Mouse (Mus musculus): ENCODE measurements around the gene Fam189a1. TPM values are rescaled to one million over a fixed set of nuclear protein-coding genes. Genes with fewer than 3 reads are reported as not detected.

Fam189a1 gene
- total RNA-seq, 2 experiments from 2014 or later: 51.4 to 54.8 TPM

DNA sequence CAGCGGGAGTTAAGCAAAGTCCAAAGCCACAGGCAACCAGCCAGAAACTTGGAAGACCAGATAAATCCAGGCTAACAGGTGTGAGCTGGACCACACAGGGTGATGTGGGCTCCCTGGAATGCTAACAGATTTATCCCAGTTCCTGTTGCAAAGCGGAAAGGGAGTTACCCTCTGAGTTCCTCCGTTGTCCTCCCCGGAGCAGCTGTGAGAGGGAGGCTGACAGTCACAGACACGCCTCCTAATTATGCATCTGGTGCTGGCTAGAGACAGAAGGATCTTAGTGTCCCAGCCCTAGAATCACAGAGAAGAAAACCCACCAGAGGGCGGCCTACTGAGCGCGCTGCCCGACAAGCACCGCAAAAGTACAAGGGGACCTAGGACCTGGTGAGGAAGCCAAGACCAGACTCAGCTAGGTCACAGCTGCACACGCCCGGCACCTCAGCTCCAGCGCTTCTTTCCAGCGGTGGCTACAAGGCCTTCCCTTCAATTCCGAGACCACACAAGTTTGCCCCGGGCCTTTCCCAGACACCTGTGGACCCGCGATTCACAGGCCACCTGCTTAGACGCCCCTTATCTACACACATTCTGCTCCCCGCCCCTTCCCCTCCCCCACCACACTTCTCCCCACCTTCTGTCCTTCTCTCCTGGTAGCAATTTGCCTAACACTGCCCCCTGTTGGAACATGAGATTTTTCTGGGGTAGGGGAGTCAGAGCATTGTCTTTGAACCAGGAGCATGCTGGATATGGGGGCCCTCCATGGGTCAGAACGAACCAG is 316.4 kb downstream of the Fam189a1 start:
- DNase-seq (ENCODE audit: low spot score in 2 of 2): peak; percentile 40 to 44

- no peak for DNase-seq (ENCODE audit: low spot score in 2 of 2)
These were observed 317.1 kb downstream of the Fam189a1 start for GRCm38 (mm10) chr7:64839281-64839680.

GRCm38 (mm10) chr7:64830214-64830995 is 326.0 kb downstream of the Fam189a1 start:
- no peak for DNase-seq (ENCODE audit: low spot score in 2 of 2)

DNA sequence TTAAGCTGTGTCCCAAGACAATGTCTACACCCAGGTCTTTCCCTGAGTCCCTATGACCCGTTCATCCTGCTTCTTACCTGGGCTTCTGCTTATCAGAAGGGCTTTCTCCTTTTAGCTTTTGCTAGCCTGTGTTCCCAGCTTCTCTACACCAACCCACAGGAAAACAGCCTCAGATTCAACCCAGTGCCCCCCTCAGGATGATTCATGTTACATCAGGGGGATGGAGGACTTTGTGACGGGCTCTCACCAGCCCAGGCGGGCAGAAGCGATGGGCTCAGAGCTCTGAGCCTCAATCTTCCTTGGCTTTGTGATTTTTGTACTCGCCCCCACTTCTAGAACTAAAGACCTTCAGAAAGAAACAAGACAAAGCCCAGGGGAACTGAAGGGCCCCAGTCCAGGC is 335.3 kb downstream of the Fam189a1 start:
- no peak for DNase-seq (ENCODE audit: low spot score in 2 of 2)

DNA sequence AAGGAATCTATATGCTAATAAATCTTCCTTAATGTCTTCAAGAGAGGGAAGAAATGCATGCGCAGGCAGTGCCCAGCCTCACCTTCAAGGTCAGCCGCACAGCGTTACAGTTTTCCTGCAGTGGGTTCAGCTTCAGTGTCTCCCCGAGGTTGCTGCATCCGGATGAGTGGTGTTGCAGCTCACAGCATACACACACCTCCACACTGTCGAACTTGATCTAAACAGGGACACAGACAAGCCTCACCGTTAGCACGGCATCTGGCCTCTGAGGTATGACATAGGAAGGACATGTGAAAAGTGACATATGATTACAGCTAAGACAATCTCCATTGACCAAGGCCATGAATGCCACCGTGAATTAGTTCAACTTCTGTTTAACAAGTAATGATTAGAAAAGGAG is 336.7 kb downstream of the Fam189a1 start:
- DNase-seq (ENCODE audit: low spot score in 2 of 2): no peak

DNA sequence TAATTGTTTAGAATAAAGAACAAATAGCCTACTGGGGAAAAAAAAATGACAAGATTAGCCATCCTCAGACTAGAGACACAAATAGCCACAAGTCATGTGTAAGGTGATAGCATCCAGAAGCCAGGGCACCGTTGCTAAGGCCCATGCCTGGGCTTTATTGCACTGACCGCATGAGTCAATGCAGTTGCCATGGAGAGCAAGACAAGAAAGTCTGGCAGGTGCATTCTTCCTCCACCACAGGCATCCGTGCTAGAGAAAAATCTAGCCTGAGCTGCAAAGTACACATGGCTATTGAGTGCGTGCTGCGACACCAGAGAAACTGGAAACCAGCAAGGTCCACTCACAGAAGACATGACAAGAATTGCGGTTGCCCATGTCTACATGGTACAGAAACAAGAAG is 347.5 kb downstream of the Fam189a1 start:
- DNase-seq (ENCODE audit: low spot score in 2 of 2): no peak

- no peak for DNase-seq (ENCODE audit: low spot score in 2 of 2)
These were observed 351.3 kb downstream of the Fam189a1 start for GRCm38 (mm10) chr7:64805100-64805499.

DNA sequence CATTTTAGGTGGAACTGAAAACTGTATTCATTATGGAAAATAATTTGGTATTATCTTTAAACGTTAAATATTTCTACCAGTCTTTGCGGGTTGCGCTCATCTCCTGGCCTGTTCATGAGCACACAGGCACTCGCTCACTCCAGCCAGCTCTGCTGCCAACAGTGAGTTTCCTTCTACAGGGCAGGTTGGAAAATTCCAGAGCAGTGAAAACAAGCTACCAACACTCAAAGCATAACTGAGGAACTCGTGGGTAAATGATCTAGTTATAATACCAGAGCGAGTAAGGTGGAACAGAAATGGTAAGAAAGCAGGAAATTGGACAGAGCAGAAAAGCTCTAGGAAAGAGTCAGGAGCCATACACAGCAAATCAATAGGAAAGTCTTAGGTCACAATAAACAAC is 360.8 kb downstream of the Fam189a1 start:
- no peak for DNase-seq (ENCODE audit: low spot score in 2 of 2)

- no peak for DNase-seq (ENCODE audit: low spot score in 2 of 2)
These were observed 364.3 kb downstream of the Fam189a1 start for GRCm38 (mm10) chr7:64792031-64792430.

- no peak for DNase-seq (ENCODE audit: low spot score in 2 of 2)
These were observed 365.2 kb downstream of the Fam189a1 start for GRCm38 (mm10) chr7:64791145-64791544.

GRCm38 (mm10) chr7:64785040-64785439 is 371.3 kb downstream of the Fam189a1 start:
- DNase-seq (ENCODE audit: low spot score in 2 of 2): no peak

- DNase-seq (ENCODE audit: low spot score in 2 of 2): peak; percentile 67 to 78
These were observed 376.9 kb downstream of the Fam189a1 start for GRCm38 (mm10) chr7:64779501-64779900.

GRCm38 (mm10) chr7:64776708-64777489 is 379.5 kb downstream of the Fam189a1 start:
- peak; percentile 70 to 83 for DNase-seq (ENCODE audit: low spot score in 2 of 2)

- DNase-seq (ENCODE audit: low spot score in 2 of 2): no peak
These were observed 382.9 kb downstream of the Fam189a1 start for GRCm38 (mm10) chr7:64773465-64773864.

- DNase-seq (ENCODE audit: low spot score in 2 of 2): no peak
These were observed 385.5 kb downstream of the Fam189a1 start for GRCm38 (mm10) chr7:64770779-64771390.

- no peak for DNase-seq (ENCODE audit: low spot score in 2 of 2)
These were observed 386.6 kb downstream of the Fam189a1 start for GRCm38 (mm10) chr7:64769768-64770167.

DNA sequence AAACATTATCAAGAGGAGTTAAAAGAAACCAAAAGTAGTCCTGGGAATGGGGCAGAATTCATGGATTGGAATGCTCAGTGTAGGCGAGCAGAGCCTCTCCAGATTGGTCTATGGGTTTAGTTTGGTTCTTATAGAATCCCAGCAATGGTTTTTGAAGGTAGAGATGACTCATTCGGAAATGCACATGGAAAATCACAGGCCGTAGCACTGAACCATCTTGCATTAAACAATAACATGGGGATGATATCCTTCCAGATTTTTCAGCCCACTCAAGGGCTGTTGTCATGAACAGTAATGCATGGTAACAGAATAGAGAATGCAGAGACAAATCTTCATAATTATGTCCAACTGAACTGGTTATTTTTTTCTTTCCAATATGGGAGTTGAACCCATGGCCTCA is 390.8 kb downstream of the Fam189a1 start:
- no peak for DNase-seq (ENCODE audit: low spot score in 2 of 2)

- no peak for DNase-seq (ENCODE audit: low spot score in 2 of 2)
These were observed 401.2 kb downstream of the Fam189a1 start for GRCm38 (mm10) chr7:64755141-64755540.

GRCm38 (mm10) chr7:64754161-64754560 is 402.2 kb downstream of the Fam189a1 start:
- no peak for DNase-seq (ENCODE audit: low spot score in 2 of 2)

DNA sequence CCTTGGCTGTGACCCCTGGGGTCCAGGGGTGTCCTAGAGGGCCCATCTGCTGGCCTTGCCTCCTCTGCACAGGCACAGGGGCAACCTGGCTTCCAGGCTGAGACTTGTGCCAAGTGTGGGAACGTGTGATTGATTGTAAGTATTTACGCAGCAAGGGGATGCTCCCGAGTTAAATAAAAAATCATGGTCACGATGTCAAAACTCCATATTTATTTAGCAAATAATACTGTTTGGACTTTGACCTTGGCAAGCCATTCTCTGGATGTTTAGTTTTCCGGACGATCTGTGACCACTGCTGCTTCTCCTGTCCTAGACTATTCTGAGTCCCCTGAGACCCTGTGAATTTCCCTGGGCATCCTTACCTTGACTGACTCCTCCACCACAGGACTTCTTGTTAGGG is 402.7 kb downstream of the Fam189a1 start:
- DNase-seq (ENCODE audit: low spot score in 2 of 2): no peak

DNA sequence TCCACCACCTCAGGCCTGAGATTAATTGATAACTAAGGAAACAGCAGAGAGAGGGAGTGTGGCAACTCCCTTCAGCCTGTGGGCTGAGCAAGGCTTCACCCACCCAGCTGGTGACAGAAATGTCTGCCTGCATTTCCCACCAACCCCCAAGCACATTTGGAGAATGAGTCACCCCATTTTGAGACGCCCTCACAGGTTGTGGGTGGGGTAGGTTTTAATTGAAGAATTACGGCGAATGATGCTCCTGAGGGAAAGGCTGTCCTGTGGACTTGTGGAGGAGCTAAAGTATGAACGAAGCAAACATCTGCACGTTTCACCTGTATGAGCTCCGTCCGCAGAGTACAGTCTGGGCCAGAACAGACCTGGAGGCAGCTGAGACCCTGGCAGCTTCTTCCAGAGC is 404.2 kb downstream of the Fam189a1 start:
- DNase-seq (ENCODE audit: low spot score in 2 of 2): peak; percentile 73 to 77
